Mouse (Mus musculus) layer of hippocampus, postnatal 10 days (tissue): ENCODE measurements around the gene Gm20878. TPM values are rescaled to one million over a fixed set of nuclear protein-coding genes. Genes with fewer than 3 reads are reported as not detected.
"Not testable (repeated sequence)": the region's sequence is repeated elsewhere in the genome, so short reads cannot be mapped to it uniquely, and the experiment has no call there.

Experiments
- DNase-seq, 2 experiments: peaks; one replicate each; pipeline ENCODE4 v3.0.0; 2021; ENCODE audit warnings: low spot score in 2 of 2
- long read RNA-seq: library from polyadenylated mRNA; stranded (forward); transcript quantifications from one replicate; pipeline ENCODE4 v2.0.0, GENCODE M21; 2023
- total RNA-seq, 2 experiments: library from RNA; stranded (reverse); gene quantifications; 2 replicates each; pipeline ENCODE4 v1.2.3; 2021

Gm20878 gene
- 10 to 100 TPM; 22.5 to 24.9 TPM for total RNA-seq
- long read RNA-seq, result 0 reads

- not testable (repeated sequence) for DNase-seq
Observed at GRCm38 (mm10) chr4:41941272-41941671, at the start of gene Gm20878. Gene Gm20878, plus strand, starts transcription at chr4:41941572.

DNA sequence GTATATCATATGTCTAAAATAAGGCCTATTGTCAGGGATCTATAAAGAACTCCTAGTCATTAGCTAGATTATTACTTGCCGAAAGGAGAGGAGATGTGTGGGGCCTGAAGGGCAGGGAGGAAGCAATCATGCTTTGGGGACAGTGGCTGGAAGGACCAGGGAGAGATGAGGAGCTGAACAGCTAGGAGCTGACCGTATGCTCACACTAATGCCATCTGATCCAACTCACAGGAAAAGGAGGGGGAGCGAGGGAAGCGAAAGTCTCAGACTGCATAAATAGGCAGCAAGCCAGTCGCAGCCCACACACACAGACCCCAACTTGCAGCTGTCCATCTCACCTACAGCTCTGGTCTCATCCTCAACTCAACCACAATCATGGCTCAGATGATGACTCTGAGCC is 38.1 kb upstream of the Gm20878 start, which contains the start of gene Gm21541:
Gene Gm21541 (plus strand): TSS at position 301 of the 400 bp plus-strand sequence.
- not testable (repeated sequence) for DNase-seq

- DNase-seq, result not testable (repeated sequence)
Observed at GRCm38 (mm10) chr4:41965758-41966157, 24.4 kb downstream of the Gm20878 start, which contains the start of gene Fam205a4. Gene Fam205a4, plus strand, starts transcription at chr4:41966058.

Other genes with a start within 250 kb of the Gm20878 start
- 10 to 100 TPM; 64.7 to 65.0 TPM for gene Cntfr, start 244.5 kb upstream of the Gm20878 start, total RNA-seq
- 10 to 100 TPM; 23.2 to 24.5 TPM for gene Il11ra1, start 241.6 kb upstream of the Gm20878 start, total RNA-seq
- gene Rpp25l, start 228.0 kb upstream of the Gm20878 start, total RNA-seq, result 10 to 100 TPM; 27.7 to 34.4 TPM
- 100 to 1,000 TPM; 142 to 158 TPM for gene Dctn3, start 218.4 kb upstream of the Gm20878 start, total RNA-seq
- not detected for gene Arid3c, start 210.4 kb upstream of the Gm20878 start, total RNA-seq
- gene Galt, start 186.3 kb upstream of the Gm20878 start, total RNA-seq, result 10 to 100 TPM; 49.0 to 51.1 TPM
- gene Sigmar1, start 185.4 kb upstream of the Gm20878 start, total RNA-seq, result 10 to 100 TPM; 41.0 to 49.1 TPM
- gene Ccl27a, start 167.3 kb upstream of the Gm20878 start, total RNA-seq, result 100 to 1,000 TPM; 141 to 191 TPM
- not detected for gene Gm21541, start 38.0 kb upstream of the Gm20878 start, total RNA-seq
- 1 to 10 TPM; 1.9 to 2.3 TPM for gene Fam205a4, start 24.5 kb downstream of the Gm20878 start, total RNA-seq
- gene Gm21093, start 93.2 kb downstream of the Gm20878 start, total RNA-seq, result 1 to 10 TPM; 2.6 to 7.1 TPM
- gene Gm3893, start 149.6 kb downstream of the Gm20878 start, total RNA-seq, result not detected
- 10 to 100 TPM; 13.7 to 13.9 TPM for gene Gm13304, start 173.2 kb downstream of the Gm20878 start, total RNA-seq
- 10 to 100 TPM in 1 of 2 experiments, 1 to 10 TPM in 1; 8.8 to 16.0 TPM for gene Gm13306, start 211.9 kb downstream of the Gm20878 start, total RNA-seq
- 1 to 10 TPM; 1.1 to 2.9 TPM for gene Gm13305, start 227.0 kb downstream of the Gm20878 start, total RNA-seq